Mouse (Mus musculus) cerebellum, postnatal 4 days (tissue): ENCODE data around the gene Rbmx.
A peak's percentile ranks its signal among the peaks of the same experiment; 100 is the strongest.

Source experiments
- DNase-seq, 2 experiments: peaks; one replicate each; pipeline ENCODE4 v3.0.0; 2022; ENCODE audit warnings: low spot score in 2 of 2, mixed read lengths in 1 of 2

The Rbmx gene

DNA sequence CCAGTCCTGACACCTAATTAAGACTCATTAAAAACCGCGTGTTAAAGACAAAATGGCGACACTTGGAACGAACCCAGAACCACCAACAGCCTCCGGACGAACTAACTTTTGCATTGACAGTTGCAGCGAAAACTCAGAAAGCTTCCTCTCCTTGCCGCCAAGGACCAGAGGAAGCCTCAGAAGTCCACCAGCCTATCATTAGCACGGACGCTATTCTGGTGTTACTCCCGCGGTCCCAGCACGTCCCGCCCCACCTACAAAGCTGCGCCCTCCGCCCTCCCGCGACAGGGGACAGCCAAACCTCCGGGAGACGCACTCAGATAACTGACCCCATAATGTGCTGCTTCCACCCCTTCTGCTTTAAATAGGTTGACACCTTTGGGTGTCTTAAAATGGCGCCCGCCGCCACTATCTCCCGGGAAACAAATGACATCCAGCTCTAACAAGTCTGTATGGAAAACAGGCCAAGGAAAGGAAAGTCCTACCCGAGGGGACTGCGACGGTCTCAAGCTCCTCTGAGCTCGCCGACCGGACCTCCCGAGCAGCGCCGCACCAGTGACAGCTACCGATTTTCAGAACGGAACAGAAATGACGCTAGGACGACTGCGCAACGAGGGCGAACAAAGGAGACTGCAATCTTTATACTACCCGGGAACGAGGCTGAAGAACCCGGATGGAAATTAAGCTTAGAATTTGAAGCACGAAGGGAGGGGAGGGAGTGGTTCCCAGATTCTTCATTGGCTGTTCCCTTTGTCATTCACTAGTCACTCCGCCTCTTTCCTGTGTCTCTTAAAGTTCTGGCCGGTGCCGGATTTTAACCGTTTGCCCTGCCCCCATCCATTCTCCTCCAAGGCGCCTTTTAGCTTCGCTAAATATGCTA is at the start of gene Rbmx:
Gene Rbmx (minus strand): TSS at position 670 of the 880 bp plus-strand sequence.
- DNase-seq: peak; percentile 47 to 77

DNA sequence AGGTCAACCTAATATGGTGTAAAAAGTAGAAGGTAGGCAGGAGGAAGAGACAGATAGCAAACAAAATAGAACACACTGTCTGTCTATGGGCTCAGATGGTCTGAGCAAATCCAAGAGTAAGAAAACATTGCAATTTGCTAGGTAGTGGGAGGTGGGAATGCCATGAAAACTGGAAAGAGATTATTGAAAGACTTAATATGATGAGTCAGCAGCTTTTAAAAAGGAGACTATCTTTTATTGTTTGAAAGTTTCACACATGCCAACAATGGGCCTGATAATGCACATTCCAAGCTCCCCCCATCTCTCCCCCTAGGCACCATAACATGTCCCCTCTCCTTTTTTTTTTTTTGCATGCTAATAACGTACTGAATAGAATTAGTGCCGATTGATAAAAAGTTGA is 41.1 kb upstream of the Rbmx start:
- no peak for DNase-seq

DNA sequence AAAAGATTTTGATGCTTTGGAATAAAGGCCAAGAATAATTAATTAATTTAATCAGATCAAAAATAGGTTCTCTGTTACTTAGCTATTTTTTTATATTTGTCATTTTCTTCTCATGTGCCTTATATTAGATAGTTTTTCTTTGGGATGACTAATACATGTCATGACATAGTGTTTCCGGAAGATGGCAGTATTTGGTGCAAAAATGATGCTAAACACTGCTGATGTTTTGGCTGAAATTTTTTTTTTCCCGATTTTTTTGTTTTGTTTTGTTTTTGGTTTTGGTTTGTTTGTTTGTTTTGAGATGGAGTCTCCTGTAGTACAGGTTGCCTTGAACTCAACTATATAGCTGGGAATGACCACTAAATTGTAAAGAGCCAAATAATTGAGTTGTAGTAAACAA is 38.8 kb upstream of the Rbmx start:
- DNase-seq: no peak

DNA sequence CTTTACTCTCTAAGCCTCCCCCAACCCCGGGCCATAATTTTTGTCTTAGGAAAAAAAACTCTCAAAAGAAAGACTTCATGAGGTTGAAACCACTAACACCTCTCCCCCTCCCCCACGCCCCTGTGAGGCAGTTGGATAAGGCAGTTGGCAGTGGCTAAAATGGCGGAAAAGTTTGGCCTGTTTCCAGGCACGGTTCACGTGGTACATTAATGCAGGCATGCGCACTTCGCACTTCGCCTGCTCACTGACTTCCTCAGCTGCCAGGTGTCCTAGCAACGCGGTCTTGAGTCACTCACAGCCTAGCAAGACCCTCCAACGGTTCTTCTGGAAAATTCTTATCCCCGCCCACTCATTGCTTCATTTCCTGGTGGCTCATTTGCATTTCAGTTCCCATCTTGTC is 15.9 kb upstream of the Rbmx start, which contains the start of gene Gm364:
Gene Gm364 (plus strand): TSS at position 386 of the 400 bp plus-strand sequence.
- no peak for DNase-seq

DNA sequence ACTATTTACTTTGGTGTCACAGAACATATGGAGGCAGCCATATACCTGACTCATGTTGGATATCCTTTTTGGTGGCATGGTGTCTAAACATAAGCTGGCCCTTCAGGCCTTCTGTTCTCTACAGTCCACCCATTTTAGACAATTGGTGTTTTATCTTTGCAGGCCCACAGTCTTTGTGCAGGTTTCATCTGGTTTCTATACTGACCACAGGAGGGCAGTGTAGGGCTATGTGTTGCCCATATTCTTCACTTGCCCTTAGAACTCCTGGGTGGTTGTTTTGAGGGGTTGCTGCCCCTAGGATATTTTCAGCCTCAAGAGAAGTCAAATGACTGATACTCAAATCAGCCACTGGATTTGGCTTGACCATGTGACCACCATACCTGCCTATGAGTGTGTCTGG is 10.8 kb upstream of the Rbmx start:
- no peak for DNase-seq

DNA sequence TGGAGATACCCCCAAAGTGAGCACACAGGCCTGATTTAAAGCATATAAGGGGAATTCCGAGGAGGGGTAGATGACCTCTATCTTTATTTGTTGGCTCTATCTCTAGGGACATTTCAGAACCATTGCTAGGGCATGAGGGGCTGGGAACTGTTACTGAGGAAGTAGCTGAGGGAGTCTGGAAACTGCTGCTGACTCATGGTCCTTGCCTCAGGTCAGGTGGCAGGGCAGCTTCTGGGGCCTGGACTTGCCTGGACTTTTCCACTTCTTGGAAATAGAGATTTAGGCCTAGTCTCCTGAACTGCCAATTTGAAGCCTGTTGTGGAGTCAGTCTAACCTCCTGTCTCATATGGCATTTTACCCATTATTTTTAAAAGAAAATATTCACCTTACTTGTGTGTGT is 8.6 kb upstream of the Rbmx start:
- DNase-seq: no peak

DNA sequence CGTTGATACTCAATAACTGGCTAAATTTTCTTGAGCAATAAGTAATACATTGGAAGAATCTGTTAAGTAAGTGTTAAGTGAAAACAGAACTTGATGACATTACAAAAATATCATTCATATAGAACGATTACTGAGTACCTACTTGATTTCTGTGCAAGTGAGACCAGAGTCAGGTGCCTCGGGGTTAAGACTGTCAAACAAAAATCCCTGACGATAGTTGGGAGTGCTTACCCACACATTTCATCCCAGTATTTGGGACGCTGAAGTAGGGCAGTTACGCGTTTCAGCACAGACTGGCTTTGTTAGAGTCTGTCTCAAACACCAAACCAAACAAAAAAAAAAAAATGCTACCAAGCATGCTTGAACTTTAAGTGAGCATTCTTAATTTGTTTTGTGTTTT is 576 bp upstream of the Rbmx start:
- DNase-seq: no peak

DNA sequence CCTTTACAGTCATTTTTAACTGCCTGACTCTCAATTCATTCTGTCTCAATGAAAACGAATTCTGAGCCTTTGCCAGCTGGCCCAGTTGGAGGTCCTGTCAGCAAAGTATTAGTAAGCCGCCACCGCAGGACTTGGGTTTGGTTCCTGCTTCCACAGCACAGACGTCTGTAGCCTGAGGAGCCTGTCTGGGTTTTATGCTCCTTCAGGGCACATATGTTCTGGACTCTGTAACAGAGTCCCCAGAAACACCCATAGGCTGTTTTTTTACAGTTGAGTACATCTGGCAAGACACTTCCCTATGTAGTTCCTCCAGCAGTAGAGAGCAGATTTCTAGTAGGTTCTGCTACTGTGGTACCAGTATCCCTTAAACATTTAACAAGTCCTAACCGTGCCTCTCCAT is 11.9 kb downstream of the Rbmx start:
- no peak for DNase-seq

DNA sequence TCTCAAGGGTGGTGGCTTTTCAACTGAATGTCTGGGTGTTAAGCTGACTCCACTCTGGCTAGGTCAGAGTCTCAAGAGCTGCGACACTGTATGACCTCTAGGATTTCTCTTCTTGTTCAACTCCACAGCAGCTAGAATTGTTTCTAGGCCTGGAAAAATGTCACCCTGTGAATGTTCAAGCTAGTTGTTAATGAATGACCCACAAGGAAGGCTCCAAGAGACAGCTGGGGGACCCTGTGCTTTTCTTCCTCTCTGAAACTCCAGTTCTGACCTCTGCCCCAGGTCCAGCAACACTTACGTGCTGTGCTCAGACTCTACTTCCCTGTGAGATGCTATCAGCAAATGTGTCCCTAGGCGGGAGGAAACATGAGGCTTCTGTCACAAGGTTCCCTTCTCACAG is 14.3 kb downstream of the Rbmx start:
- no peak for DNase-seq

DNA sequence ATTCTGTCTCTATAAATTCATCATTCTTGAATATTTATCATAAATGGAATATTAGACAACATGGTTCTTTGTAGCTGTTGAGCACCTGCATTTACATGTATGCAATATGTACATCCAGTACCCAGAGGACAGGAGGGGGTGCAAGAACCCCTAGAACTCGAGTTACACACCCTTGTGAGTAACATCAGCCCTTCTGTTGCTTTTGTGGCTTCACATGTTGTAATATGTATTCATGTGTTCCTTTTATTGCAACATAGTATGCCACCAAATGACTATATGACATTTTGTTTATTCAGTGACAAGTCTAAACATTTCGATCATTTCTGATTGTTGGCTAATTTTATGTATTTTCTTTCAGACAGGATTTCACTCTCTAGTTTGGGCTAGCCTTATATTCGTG is 15.7 kb downstream of the Rbmx start:
- DNase-seq: no peak

DNA sequence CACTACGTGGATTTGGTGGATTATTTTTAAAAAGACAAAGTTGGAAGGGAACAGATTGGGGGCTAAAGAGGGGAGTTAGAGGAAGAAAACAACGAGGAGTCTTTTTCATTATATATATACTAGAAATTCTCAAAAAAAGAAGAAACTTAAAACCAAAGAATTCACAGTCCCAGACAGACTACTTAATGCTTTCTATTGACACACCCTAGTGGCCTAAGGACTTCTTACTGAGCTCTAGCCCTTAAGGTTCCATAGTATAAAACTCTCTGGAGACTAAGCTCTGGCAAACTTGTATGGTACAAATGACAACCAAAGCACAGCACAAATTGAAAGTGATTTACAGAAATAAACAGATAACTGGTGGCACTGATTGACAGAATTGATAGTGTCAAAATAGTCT is 18.8 kb downstream of the Rbmx start:
- no peak for DNase-seq

DNA sequence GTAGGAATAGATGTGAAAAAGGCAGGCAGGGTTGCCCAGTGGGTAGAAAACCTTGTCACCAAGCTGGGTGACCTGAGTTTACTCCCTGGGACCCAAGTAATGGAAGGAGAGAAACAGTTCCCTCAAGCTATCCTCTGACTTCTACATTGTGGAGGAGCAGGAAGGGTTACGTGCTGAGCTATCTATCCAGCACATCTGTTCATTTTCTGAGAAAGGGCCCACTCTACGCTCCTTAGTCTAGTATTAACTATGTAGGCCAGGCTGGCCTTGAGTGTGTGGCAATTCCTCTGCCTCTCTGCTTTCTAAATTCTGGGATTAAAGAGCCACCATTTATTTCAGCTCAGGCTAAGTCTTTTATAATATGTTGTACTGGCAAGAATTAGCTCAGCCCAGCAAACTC is 19.3 kb downstream of the Rbmx start:
- no peak for DNase-seq

DNA sequence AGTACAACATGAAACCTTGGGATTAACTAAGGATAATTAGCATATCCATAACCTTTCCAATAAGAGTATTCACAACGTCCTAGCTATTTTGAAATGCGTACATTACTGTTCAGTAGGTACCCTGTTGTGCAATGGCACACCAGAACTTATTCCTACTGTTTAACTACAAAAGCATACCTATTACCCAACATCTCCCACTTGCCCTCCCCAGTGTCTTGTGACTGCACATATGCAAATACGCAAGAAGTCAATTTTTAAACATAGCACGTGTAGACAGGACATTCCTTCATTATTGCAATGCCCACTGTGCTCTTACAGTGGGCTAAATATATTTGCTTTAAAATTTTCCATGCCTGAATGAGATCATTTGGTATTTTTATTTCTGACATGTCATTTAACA is 19.9 kb downstream of the Rbmx start:
- DNase-seq: no peak

DNA sequence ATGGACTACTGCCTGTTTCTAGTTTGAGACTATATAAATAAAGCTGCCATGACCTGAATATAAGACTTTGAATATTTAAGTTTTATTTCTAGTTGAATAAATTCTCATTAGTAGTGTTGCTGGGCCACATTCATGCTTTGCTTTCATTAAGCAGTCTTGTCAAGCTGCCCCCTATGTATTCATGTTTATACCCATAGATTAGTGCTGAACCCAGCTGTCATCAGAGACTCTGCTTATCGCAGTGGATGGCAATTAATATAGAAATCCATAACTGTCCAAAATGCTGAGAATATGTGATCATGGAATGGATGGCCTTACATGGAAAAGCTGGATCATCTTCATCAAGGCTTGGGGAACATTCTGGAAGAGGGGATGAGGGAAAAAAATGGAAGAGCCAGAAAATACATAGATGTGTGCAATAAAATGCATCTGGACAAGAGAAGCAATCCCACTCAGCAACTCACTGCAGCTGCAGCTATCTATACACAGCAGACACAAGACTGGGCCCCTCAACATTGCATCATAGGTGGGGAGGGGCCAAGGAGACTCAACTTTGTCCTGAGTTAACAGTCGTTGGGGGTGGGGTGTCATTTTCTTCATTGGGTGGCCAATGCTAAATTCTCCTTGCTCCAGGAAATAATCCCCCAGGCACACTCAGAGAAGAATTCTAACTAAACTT is 27.8 kb downstream of the Rbmx start:
- DNase-seq: no peak

DNA sequence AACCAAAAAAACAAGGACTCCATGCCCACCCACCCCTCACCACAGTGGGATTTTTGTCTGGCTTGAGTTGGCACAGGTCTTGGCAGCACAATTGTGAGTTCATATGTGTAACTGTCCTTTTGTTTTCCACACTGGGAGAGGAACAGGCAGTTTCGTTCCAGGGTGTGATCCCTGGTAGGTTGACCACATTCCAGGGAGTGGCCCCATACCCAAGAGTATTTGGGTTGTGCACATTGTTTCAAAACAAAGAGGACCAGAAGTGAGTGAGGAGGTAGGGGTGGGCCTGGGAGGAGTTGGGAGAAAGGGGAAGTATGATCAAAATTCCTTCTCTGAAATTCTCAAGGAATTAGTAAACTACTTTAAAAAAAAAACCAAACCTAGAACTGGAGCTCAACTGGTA is 33.5 kb downstream of the Rbmx start:
- DNase-seq: no peak

DNA sequence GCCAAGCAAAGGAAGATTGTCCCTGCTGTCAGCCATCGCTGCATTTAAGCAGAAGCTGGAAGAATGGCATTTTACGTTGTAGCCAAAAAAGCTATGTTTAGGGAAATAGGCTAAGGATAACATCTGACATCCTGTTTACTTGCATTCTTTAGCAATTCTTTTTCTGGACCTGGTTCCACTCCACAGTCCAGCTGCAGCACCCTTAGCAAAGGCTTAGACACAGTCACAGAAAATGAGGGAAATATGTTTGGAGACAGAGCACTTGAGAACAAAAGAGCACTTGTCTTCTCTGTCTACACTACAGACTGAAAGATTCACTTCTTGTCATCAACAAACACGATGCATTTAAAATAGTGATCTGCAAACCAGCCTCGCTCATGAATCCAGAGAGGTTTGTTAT is 53.6 kb downstream of the Rbmx start:
- no peak for DNase-seq

DNA sequence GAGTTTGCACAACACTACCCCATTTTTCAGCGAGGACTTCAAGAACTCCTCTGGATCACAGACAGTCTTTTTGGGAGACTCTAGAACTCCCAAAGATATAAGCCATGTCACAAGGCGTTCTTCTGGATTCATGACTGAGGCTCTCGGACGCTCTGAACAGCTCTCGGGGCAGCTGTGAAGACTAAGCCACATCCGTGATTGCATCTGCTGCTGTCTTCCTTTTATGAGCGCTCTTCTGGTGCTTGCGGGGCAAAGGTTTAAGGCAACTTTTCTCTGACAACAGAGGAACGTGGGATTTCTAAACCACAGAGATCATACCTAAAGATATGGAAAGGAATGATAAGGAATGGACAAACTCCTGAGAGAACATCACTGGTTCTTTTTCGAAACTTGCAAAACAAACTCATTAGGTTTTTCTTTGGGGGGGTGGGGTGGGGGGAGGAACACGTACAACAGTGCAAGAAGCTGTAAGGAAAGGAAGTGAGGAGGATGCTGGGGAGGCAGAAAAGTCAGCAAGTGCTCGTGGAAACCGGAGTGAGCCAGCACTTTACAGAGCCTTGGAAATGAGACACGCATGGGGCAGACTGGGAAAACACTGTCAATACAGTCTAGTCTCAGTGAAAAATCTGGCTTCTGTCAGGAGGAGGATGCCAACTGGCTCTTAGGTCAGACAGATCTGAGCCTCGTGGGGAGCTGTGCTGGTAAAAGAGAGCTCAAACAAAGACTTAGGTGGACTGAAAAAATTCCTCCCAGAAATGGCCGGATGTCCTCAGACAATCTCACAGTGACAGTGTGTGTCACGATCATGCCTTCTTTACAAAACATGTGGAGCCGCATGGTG is 54.2 kb downstream of the Rbmx start, which contains the start of gene Arhgef6:
Gene Arhgef6 (minus strand): TSS at position 359 of the 841 bp plus-strand sequence.
- no peak for DNase-seq

DNA sequence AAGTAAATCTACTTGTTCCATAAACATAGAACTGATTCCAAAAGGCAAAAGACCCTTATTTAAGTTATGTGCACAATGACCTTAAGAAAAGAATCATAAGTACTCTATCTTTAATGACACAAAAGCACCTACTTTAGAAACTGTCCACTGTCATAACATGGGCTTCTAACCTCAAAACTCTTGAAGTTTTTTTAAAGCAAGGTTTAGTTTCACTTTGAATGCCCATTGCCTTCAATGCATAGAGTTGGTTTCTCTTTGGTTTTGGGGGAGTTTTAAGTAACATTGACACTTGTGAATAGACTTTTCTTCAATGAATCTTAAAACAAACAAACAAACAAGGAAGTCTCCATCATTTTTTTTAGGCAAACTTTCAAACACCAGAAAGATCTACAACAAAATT is 55.3 kb downstream of the Rbmx start:
- DNase-seq: no peak

DNA sequence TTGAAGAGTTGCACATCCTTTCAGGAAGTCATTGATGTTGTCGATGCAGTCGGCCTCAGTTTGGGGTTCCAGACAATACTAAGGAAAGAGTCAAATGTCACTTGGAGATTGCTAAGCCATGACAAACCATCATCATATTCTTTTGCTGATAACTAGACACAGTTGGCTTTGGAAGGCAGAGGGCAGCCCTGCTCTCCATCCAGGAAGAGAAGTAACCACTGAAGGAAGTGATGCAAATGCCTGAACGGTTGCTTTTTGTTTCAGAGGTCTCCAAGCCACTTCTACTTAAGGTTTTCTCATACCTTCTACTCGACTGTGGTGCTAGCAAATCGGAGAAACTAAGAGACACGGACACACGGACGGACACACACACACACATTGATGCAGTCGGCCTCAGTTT is 55.9 kb downstream of the Rbmx start:
- no peak for DNase-seq

DNA sequence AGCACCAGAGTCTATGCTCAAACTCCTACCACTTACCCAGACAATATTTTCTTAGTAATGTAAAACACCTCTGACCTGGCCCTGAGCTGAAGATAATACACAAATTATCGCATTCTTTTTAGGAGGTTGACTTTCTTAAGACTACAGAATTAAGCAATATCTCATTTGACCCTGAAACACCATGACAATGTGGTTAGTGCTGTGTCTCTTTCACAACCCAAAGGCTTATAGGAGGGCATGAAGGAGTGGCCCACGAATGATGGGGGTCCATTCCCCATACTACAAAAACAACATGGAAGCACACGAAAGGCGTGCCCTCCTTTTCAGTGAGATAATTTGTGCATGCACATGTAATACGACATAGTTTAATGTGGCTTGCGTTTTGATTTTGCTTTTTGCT is 57.5 kb downstream of the Rbmx start:
- no peak for DNase-seq
